Mouse (Mus musculus) embryonic fibroblast, embryonic 13.5 days (primary cell): Measurements from ENCODE around the gene Epyc.

Experiments
- CTCF ChIP-seq: IDR thresholded peaks from 2 replicates; pipeline ENCODE4 v1.5.1; 2011; ENCODE audit warnings: mild to moderate bottlenecking, control low read depth, low read length, moderate library complexity, borderline replicate concordance; ENCODE audit not compliant: insufficient read depth
- POLR2A ChIP-seq: IDR thresholded peaks from 2 replicates; pipeline ENCODE4 v1.6.1; 2011; ENCODE audit warnings: low read depth, mild to moderate bottlenecking, control low read depth, low read length, moderate library complexity

- TF ChIP-seq CTCF (no peak), POLR2A (no peak)
Observed at GRCm38 (mm10) chr10:97715289-97715906, 71.5 kb downstream of the Epyc start.
